8 mouse cellular contexts compared by ENCODE assay signal in genomic region chr2:157007234-157007596, GRCm38 (mm10). TPM values are rescaled to one million over a fixed set of nuclear protein-coding genes. Genes with fewer than 3 reads are reported as not detected.
A peak's percentile ranks its signal among the peaks of the same experiment; 100 is the strongest.
DNase-seq lines count a peak whose midpoint lies in the region; ATAC-seq and TF ChIP-seq lines count a peak whose summit lies in the region.

No protein-coding gene starts in this region.

- H3K27me3 ChIP-seq in heart, adult 2 months (ENCODE audit: control insufficient read depth, insufficient read depth, low read length), result no peaks in the 10 kb centered on the region
- H3K27me3 ChIP-seq in CH12.LX (replicated peaks), result no peaks in the 10 kb centered on the region
- no peaks in the 10 kb centered on the region for H3K27me3 ChIP-seq in forebrain, embryonic 16.5 days (replicated peaks; ENCODE audit: control insufficient read depth, insufficient read depth, low read length)
- no peaks in the 10 kb centered on the region for H3K27me3 ChIP-seq in liver, postnatal 0 days (ENCODE audit: insufficient read depth, low read length)

- peak overlapping the region; percentile 68 for H3K9ac ChIP-seq in heart, adult 2 months (ENCODE audit: low read depth, low read length)
- peak overlapping the region; percentile 84 for H3K9ac ChIP-seq in CH12.LX (ENCODE audit: insufficient read depth, low read depth)
- H3K9ac ChIP-seq in forebrain, embryonic 16.5 days (replicated peaks; ENCODE audit: low read depth, low read length), result peak overlapping the region; percentile 72
- H3K9ac ChIP-seq in liver, postnatal 0 days (replicated peaks), result peak overlapping the region; percentile 96

- in situ Hi-C loops in CH12.LX (cut with MboI; ENCODE audit: low pct_ligation_motif_present, low pct_unique_long_range_greater_than_20kb, low sequenced_read_pairs), result no loop called here

- no peak for DNase-seq in heart, adult 2 months
- DNase-seq in heart, adult 11 months, result no peak
- no peak for DNase-seq in CH12.LX (ENCODE audit: extremely low read depth)
- no peak for DNase-seq in liver, postnatal 0 days
- DNase-seq in left cerebral cortex, adult 18-20 months (ENCODE audit: low spot score in 2 of 2), result no peak
- no peak for DNase-seq in cerebellum, adult 11 months
- no peak for DNase-seq in ovary, postnatal 14 days (ENCODE audit: low spot score)

- no peaks in the 10 kb centered on the region for H3K36me3 ChIP-seq in heart, adult 2 months (ENCODE audit: control insufficient read depth, insufficient read depth, low read length)
- H3K36me3 ChIP-seq in CH12.LX (replicated peaks in 1 of 2; ENCODE audit: control insufficient read depth in 1 of 2, insufficient read depth in 1 of 2, low read length in 1 of 2), result peaks cover 16 to 33% of the 10 kb centered on the region in 2 experiments
- no peaks in the 10 kb centered on the region for H3K36me3 ChIP-seq in forebrain, embryonic 16.5 days (ENCODE audit: control insufficient read depth, insufficient read depth)
- peaks cover 20% of the 10 kb centered on the region for H3K36me3 ChIP-seq in liver, postnatal 0 days (replicated peaks; ENCODE audit: insufficient read depth, low read length)

- no peaks in the 10 kb centered on the region for H3K79me2 ChIP-seq in heart, adult 2 months (replicated peaks; ENCODE audit: control insufficient read depth, insufficient read depth, low read length)
- no peaks in the 10 kb centered on the region for H3K79me2 ChIP-seq in CH12.LX (replicated peaks; ENCODE audit: control insufficient read depth, extremely low read depth, insufficient read depth, poor library complexity, severe bottlenecking)

- TF ChIP-seq CTCF in heart, adult 2 months (IDR thresholded peaks at IDR 0.05), result no peak
- TF ChIP-seq CTCF in CH12.LX (conservative IDR thresholded peaks at IDR 0.05 in 1 of 2, IDR thresholded peaks at IDR 0.05 in 1 of 2; ENCODE audit: low read depth in 2 of 2, low read length in 2 of 2), result no peak
- no peak for TF ChIP-seq CTCF in liver, postnatal 0 days (IDR thresholded peaks at IDR 0.05; ENCODE audit: low read depth)

- ATAC-seq in forebrain, embryonic 16.5 days, result peak; percentile 45
- no peak; the same call in 1 of the 2 replicates for ATAC-seq in liver, postnatal 0 days

- dilution Hi-C loops in CH12.LX (cut with MboI; ENCODE audit: extremely low pct_ligation_motif_present, extremely low pct_unique_long_range_greater_than_20kb, low sequenced_read_pairs), result no loop called here

- WGBS in heart, adult 2 months, result 21% methylated on average over 5 of the region's 5 CpGs
- 24% methylated on average over 5 of the region's 5 CpGs for WGBS in forebrain, embryonic 16.5 days
- 30% methylated on average over 5 of the region's 5 CpGs for WGBS in liver, postnatal 0 days (ENCODE audit: insufficient replicate concordance)

- peaks cover 3% of the 10 kb centered on the region for H3K4me1 ChIP-seq in heart, adult 2 months (ENCODE audit: control insufficient read depth, insufficient read depth, low read length)
- H3K4me1 ChIP-seq in CH12.LX (ENCODE audit: control insufficient read depth in 1 of 2, insufficient read depth in 2 of 2), result peaks cover 5 to 38% of the 10 kb centered on the region in 2 experiments; a peak in 3 of 4 replicates
- peaks cover 13% of the 10 kb centered on the region for H3K4me1 ChIP-seq in forebrain, embryonic 16.5 days (replicated peaks; ENCODE audit: control insufficient read depth, insufficient read depth, low read length)
- H3K4me1 ChIP-seq in liver, postnatal 0 days (ENCODE audit: insufficient read depth), result peaks cover 26% of the 10 kb centered on the region

- peak overlapping the region; percentile 77 for H3K27ac ChIP-seq in heart, adult 2 months
- peak overlapping the region; percentile 70 for H3K27ac ChIP-seq in CH12.LX (ENCODE audit: insufficient read depth, low read depth)
- peak overlapping the region; percentile 65 for H3K27ac ChIP-seq in forebrain, embryonic 16.5 days (ENCODE audit: low read length)
- peak overlapping the region; percentile 93 for H3K27ac ChIP-seq in liver, postnatal 0 days (ENCODE audit: low read depth)

- H3K4me3 ChIP-seq in heart, adult 2 months, result peak overlapping the region; percentile 76
- H3K4me3 ChIP-seq in CH12.LX (replicated peaks in 1 of 3; ENCODE audit: low read depth in 2 of 3, low read length in 2 of 3, poor library complexity in 1 of 3), result peak overlapping the region; percentile 74 to 85 (median 75)
- peak overlapping the region; percentile 52 for H3K4me3 ChIP-seq in forebrain, embryonic 16.5 days (replicated peaks; ENCODE audit: low read length)
- peak overlapping the region; percentile 88 for H3K4me3 ChIP-seq in liver, postnatal 0 days (ENCODE audit: low read depth, low read length)

- TF ChIP-seq POLR2A in heart, adult 2 months (IDR thresholded peaks at IDR 0.05; ENCODE audit: insufficient read depth, low read depth, low read length), result no peak
- no peak for TF ChIP-seq POLR2A in CH12.LX (IDR thresholded peaks at IDR 0.05; ENCODE audit: low read depth, low read length)

- H3K9me3 ChIP-seq in CH12.LX (replicated peaks; ENCODE audit: low read length), result no peaks in the 10 kb centered on the region
- no peaks in the 10 kb centered on the region for H3K9me3 ChIP-seq in forebrain, embryonic 16.5 days (ENCODE audit: control insufficient read depth, low read length)
- H3K9me3 ChIP-seq in liver, postnatal 0 days (ENCODE audit: low read length), result no peaks in the 10 kb centered on the region

- no peak for TF ChIP-seq RAD21 in CH12.LX (IDR thresholded peaks at IDR 0.05; ENCODE audit: low read depth, low read length)

- intact Hi-C loops in heart, adult 2 months (cut with DNase I), result no loop called here

- H3K4me2 ChIP-seq in CH12.LX (ENCODE audit: insufficient read depth, low read depth, poor library complexity, severe bottlenecking), result peak overlapping the region; percentile 71
- peak overlapping the region; percentile 75 for H3K4me2 ChIP-seq in forebrain, embryonic 16.5 days (ENCODE audit: low read length)
- peak overlapping the region; percentile 99 for H3K4me2 ChIP-seq in liver, postnatal 0 days (ENCODE audit: low read depth, low read length)

- TF ChIP-seq EP300 in heart, adult 2 months (IDR thresholded peaks at IDR 0.05; ENCODE audit: insufficient read depth, low read depth, low read length), result no peak
- no peak for TF ChIP-seq EP300 in CH12.LX (IDR thresholded peaks at IDR 0.05; ENCODE audit: low read length)
- no peak for TF ChIP-seq EP300 in liver, postnatal 0 days (IDR thresholded peaks at IDR 0.05; ENCODE audit: low read depth)

TF ChIP-seq in CH12.LX, 34 proteins besides CTCF, POLR2A, EP300 and RAD21:
- TF ChIP-seq IRF4 (IDR thresholded peaks at IDR 0.05; ENCODE audit: low read depth, low read length) (no peak), ZC3H11A (IDR thresholded peaks at IDR 0.05; ENCODE audit: low read depth, low read length) (no peak), RCOR1 (conservative IDR thresholded peaks at IDR 0.05; ENCODE audit: low read depth, low read length) (no peak), USF1 (IDR thresholded peaks at IDR 0.05; ENCODE audit: low read depth, low read length) (no peak)
TF ChIP-seq in CH12.LX: peak in this region for 0.

RNA-seq across cellular contexts. Expression of gene Dsn1, which starts 0.3 kb away (rescaled TPM):
- total RNA-seq in heart, adult 2 months (2021), result 1 to 10 TPM; 1.3 to 1.8 TPM
- 0.70 and 2.0 TPM in 2 replicates for polyA plus RNA-seq in heart, adult 2 months (2012; rRNA removed)
- 23.2 and 23.4 TPM in 2 replicates for total RNA-seq in CH12.LX (2012; rRNA removed)
- 34.3 and 38.0 TPM in 2 replicates for total RNA-seq in CH12.LX (2014; rRNA removed)
- 25.6 and 26.5 TPM in 2 replicates for polyA plus RNA-seq in CH12.LX (2012; ENCODE audit: insufficient read length, low read depth)
- 20.3 and 22.8 TPM in 2 replicates for polyA plus RNA-seq in forebrain, embryonic 16.5 days (2015; fragmentation: Nextera tagmentation; extraction: Ambion mirVana)
- 12.4 and 14.0 TPM in 2 replicates for polyA plus RNA-seq in liver, postnatal 0 days (2015; fragmentation: Nextera tagmentation; extraction: Ambion mirVana)
- 1 to 10 TPM; 4.8 to 5.6 TPM for total RNA-seq in left cerebral cortex, adult 18-20 months (2021)

RNA-seq across cellular contexts. Expression of gene Ndrg3, which starts 15.4 kb away (rescaled TPM):
- total RNA-seq in heart, adult 2 months (2021), result 10 to 100 TPM; 19.8 to 23.6 TPM
- 21.5 and 33.5 TPM in 2 replicates for polyA plus RNA-seq in heart, adult 2 months (2012; rRNA removed)
- total RNA-seq in CH12.LX (2012; rRNA removed) (20.9 and 21.8 TPM in 2 replicates), CH12.LX (2014; rRNA removed) (12.9 and 16.6 TPM in 2 replicates)
- polyA plus RNA-seq in CH12.LX (2012; ENCODE audit: insufficient read length, low read depth), result 27.5 and 34.3 TPM in 2 replicates
- 150 and 152 TPM in 2 replicates for polyA plus RNA-seq in forebrain, embryonic 16.5 days (2015; fragmentation: Nextera tagmentation; extraction: Ambion mirVana)
- 10.0 and 11.3 TPM in 2 replicates for polyA plus RNA-seq in liver, postnatal 0 days (2015; fragmentation: Nextera tagmentation; extraction: Ambion mirVana)
- total RNA-seq in left cerebral cortex, adult 18-20 months (2021), result 100 to 1,000 TPM; 446 to 471 TPM
